25 mouse cellular contexts compared by ENCODE assay signal in genomic region chr8:114590336-114590867, GRCm38 (mm10).
DNase-seq lines count a peak whose midpoint lies in the region; ATAC-seq and TF ChIP-seq lines count a peak whose summit lies in the region.
"Had no signal": no experiment of that assay in that cellular context is flagged by ENCODE, and none has a peak within 500 bp of the region (broad histone marks: within the 10 kb centered on the region; RNA-seq: fewer than 3 reads in every experiment).

No protein-coding gene starts in this region.

- no peak for TF ChIP-seq POLR2A in cerebellum, adult 2 months (IDR thresholded peaks at IDR 0.05; ENCODE audit: borderline replicate concordance, insufficient read depth, low read length)

- no peak overlapping the region for H3K9ac ChIP-seq in forebrain, embryonic 16.5 days (replicated peaks; ENCODE audit: low read depth, low read length)
- no peak overlapping the region for H3K9ac ChIP-seq in neural tube, embryonic 12.5 days
- no peak overlapping the region for H3K9ac ChIP-seq in intestine, embryonic 16.5 days (ENCODE audit: low read depth, low read length)
- H3K9ac ChIP-seq: embryonic facial prominence, embryonic 13.5 days; hindbrain, embryonic 12.5 days; limb, embryonic 15.5 days; liver, embryonic 14.5 days; lung, embryonic 14.5 days; midbrain, embryonic 15.5 days had no signal

- no peak overlapping the region for H3K4me3 ChIP-seq in cerebellum, adult 2 months (replicated peaks; ENCODE audit: insufficient read depth, low read depth, low read length)
- no peak overlapping the region for H3K4me3 ChIP-seq in forebrain, embryonic 16.5 days (replicated peaks; ENCODE audit: low read length)
- no peak overlapping the region for H3K4me3 ChIP-seq in forebrain, embryonic 10.5 days
- no peak overlapping the region for H3K4me3 ChIP-seq in neural tube, embryonic 12.5 days
- no peak overlapping the region for H3K4me3 ChIP-seq in intestine, embryonic 16.5 days (ENCODE audit: low read length)
- H3K4me3 ChIP-seq: embryonic facial prominence, embryonic 13.5 days; erythroblast, embryonic 14.5 days; hindbrain, embryonic 12.5 days; left cerebral cortex, adult 2 months; limb, embryonic 15.5 days; megakaryocyte, embryonic 14.5 days; midbrain, embryonic 15.5 days had no signal

- no peaks in the 10 kb centered on the region for H3K9me3 ChIP-seq in forebrain, embryonic 16.5 days (ENCODE audit: control insufficient read depth, low read length)
- H3K9me3 ChIP-seq in forebrain, embryonic 10.5 days: 0 out of 2 replicates have a peak, but pooled peaks cover under 1% of the 10 kb centered on the region
- 0 out of 2 replicates have a peak, but pooled peaks cover under 1% of the 10 kb centered on the region for H3K9me3 ChIP-seq in neural tube, embryonic 12.5 days
- H3K9me3 ChIP-seq in intestine, embryonic 16.5 days (ENCODE audit: control insufficient read depth, low read length): no peaks in the 10 kb centered on the region
- H3K9me3 ChIP-seq: embryonic facial prominence, embryonic 13.5 days; hindbrain, embryonic 12.5 days; limb, embryonic 15.5 days; midbrain, embryonic 15.5 days had no signal

- 49% methylated on average over 12 of the region's 12 CpGs for WGBS in cerebellum, adult 2 months
- 39% methylated on average over 12 of the region's 12 CpGs for WGBS in forebrain, embryonic 16.5 days
- 87% methylated on average over 12 of the region's 12 CpGs for WGBS in forebrain, embryonic 10.5 days
- WGBS in neural tube, embryonic 12.5 days: 53% methylated on average over 12 of the region's 12 CpGs
- WGBS in intestine, embryonic 16.5 days: 87% methylated on average over 12 of the region's 12 CpGs

- H3K4me1 ChIP-seq in cerebellum, adult 2 months (ENCODE audit: control insufficient read depth, insufficient read depth, low read length): peaks cover 39% of the 10 kb centered on the region
- peaks cover 34% of the 10 kb centered on the region for H3K4me1 ChIP-seq in forebrain, embryonic 16.5 days (replicated peaks; ENCODE audit: control insufficient read depth, insufficient read depth, low read length)
- peaks cover 40% of the 10 kb centered on the region for H3K4me1 ChIP-seq in forebrain, embryonic 10.5 days
- H3K4me1 ChIP-seq in neural tube, embryonic 12.5 days: peaks cover 30% of the 10 kb centered on the region
- 0 out of 2 replicates have a peak, but pooled peaks cover 4% of the 10 kb centered on the region for H3K4me1 ChIP-seq in intestine, embryonic 16.5 days (ENCODE audit: control insufficient read depth, insufficient read depth, low read length)

- peak overlapping the region; percentile 98 for H3K27ac ChIP-seq in cerebellum, adult 2 months (ENCODE audit: insufficient read depth, low read length)
- H3K27ac ChIP-seq in forebrain, embryonic 16.5 days (ENCODE audit: low read length): no peak overlapping the region
- no peak overlapping the region for H3K27ac ChIP-seq in forebrain, embryonic 10.5 days
- 0 out of 2 replicates have a peak overlapping the region, but pooled peaks have one; percentile 12 for H3K27ac ChIP-seq in neural tube, embryonic 12.5 days
- no peak overlapping the region for H3K27ac ChIP-seq in intestine, embryonic 16.5 days (ENCODE audit: low read length)
- H3K27ac ChIP-seq: embryonic facial prominence, embryonic 13.5 days; kidney, postnatal 0 days; left cerebral cortex, adult 2 months; liver, embryonic 14.5 days had no signal

- H3K36me3 ChIP-seq in forebrain, embryonic 16.5 days (ENCODE audit: control insufficient read depth, insufficient read depth): no peaks in the 10 kb centered on the region
- peaks cover under 1% of the 10 kb centered on the region for H3K36me3 ChIP-seq in forebrain, embryonic 10.5 days (replicated peaks)
- no peaks in the 10 kb centered on the region for H3K36me3 ChIP-seq in neural tube, embryonic 12.5 days
- no peaks in the 10 kb centered on the region for H3K36me3 ChIP-seq in intestine, embryonic 16.5 days (ENCODE audit: control insufficient read depth, insufficient read depth, low read length)
- H3K36me3 ChIP-seq: embryonic facial prominence, embryonic 13.5 days; hindbrain, embryonic 12.5 days; limb, embryonic 15.5 days; midbrain, embryonic 15.5 days had no signal

- peak in 1 of 2 experiments; percentile 44 for DNase-seq in cerebellum, adult 2 months
- no peak for DNase-seq in cerebellum, adult 8-10 months
- no peak for DNase-seq in forebrain, embryonic 10.5 days (ENCODE audit: extremely low spot score, low spot score)
- no peak for DNase-seq in neural tube, embryonic 10.5 days (ENCODE audit: extremely low spot score, low spot score)
- DNase-seq in spleen, postnatal 14 days (ENCODE audit: low spot score in 2 of 2): no peak
- DNase-seq: adrenal gland, postnatal 25 days; embryo, embryonic 11 days; kidney, adult 2 months; spleen, adult 18-20 months; thymus, postnatal 14 days had no signal

- no peak overlapping the region for H3K4me2 ChIP-seq in forebrain, embryonic 16.5 days (ENCODE audit: low read length)
- H3K4me2 ChIP-seq in neural tube, embryonic 12.5 days (replicated peaks): no peak overlapping the region
- H3K4me2 ChIP-seq in intestine, embryonic 16.5 days (ENCODE audit: low read depth, low read length): no peak overlapping the region
- H3K4me2 ChIP-seq: heart, embryonic 11.5 days; lung, embryonic 14.5 days; midbrain, embryonic 15.5 days had no signal

- no peak for TF ChIP-seq CTCF in cerebellum, adult 2 months (IDR thresholded peaks at IDR 0.05; ENCODE audit: borderline replicate concordance, insufficient read depth, low read depth, low read length)

- H3K27me3 ChIP-seq in cerebellum, adult 2 months (ENCODE audit: control insufficient read depth, insufficient read depth, low read length): no peaks in the 10 kb centered on the region
- peaks cover 7% of the 10 kb centered on the region; the same call in 1 of the 2 replicates for H3K27me3 ChIP-seq in forebrain, embryonic 16.5 days (replicated peaks; ENCODE audit: control insufficient read depth, insufficient read depth, low read length)
- no peaks in the 10 kb centered on the region for H3K27me3 ChIP-seq in forebrain, embryonic 10.5 days (ENCODE audit: poor library complexity, severe bottlenecking)
- no peaks in the 10 kb centered on the region for H3K27me3 ChIP-seq in neural tube, embryonic 12.5 days (replicated peaks)
- H3K27me3 ChIP-seq in intestine, embryonic 16.5 days (replicated peaks; ENCODE audit: control insufficient read depth, insufficient read depth, low read length): no peaks in the 10 kb centered on the region
- H3K27me3 ChIP-seq: megakaryocyte, embryonic 14.5 days; midbrain, embryonic 15.5 days had no signal

- ATAC-seq in forebrain, embryonic 16.5 days: 0 out of 2 replicates have a peak, but pooled peaks have one; percentile 19
- no peak for ATAC-seq in neural tube, embryonic 12.5 days (ENCODE audit: low FRiP score, low read depth)
- no peak for ATAC-seq in intestine, embryonic 16.5 days
- ATAC-seq: inflammation-experienced regulatory T-cells, adult 6 months had no signal

Comparison
In these comparisons a context has a peak if more than half of its experiments do, and no peak if none do; other contexts are left out.
1. H3K27ac ChIP-seq: peak in cerebellum, adult 2 months (single experiment) and neural tube, embryonic 12.5 days (single experiment); none in forebrain, embryonic 16.5 days (single experiment), forebrain, embryonic 10.5 days (single experiment) and intestine, embryonic 16.5 days (single experiment).